Mouse (Mus musculus) lung, postnatal 0 days (tissue): ENCODE measurements around the gene Cald1.

Experiments used
- CTCF ChIP-seq: IDR thresholded peaks from 2 replicates; pipeline ENCODE4 v1.5.1; 2016; ENCODE audit warnings: antibody characterized with exemption, mild to moderate bottlenecking
- EP300 ChIP-seq: IDR thresholded peaks from 2 replicates; pipeline ENCODE4 v1.6.1; 2016; ENCODE audit warnings: antibody characterized with exemption, mild to moderate bottlenecking, control low read depth

DNA sequence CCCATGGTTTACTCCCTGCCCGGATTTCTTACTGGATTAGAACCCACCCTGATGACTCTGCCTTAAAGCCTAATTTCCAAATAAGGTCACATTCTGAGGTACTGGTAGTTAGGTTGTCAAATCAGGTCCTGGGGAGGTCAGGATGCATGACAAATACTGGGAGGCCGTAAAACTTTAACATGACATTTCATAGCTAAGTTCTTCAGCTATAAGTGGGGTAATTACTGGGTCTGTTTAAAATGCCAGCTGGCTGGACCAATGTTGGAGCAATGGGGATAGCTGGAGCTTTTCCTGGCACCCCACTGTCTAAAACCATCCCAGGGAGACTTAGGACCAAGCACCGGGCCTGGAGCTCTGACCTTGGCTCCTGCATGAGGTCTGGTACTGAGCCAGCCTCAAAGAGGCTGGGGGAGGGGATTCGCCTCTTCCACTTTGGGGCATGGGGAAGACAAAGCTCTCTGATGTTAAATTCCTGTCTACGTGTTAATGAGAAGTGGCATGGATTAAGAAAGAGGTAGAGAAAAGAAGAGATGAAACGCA is 120.9 kb downstream of the Cald1 start:
- TF ChIP-seq CTCF, result no peak
- no peak for TF ChIP-seq EP300
